Mouse (Mus musculus) embryonic fibroblast, embryonic 13.5 days (primary cell): ENCODE measurements around the gene Dgkh.

ENCODE experiments used
- CTCF ChIP-seq: IDR thresholded peaks from 2 replicates; pipeline ENCODE4 v1.5.1; 2011; ENCODE audit warnings: mild to moderate bottlenecking, control low read depth, low read length, moderate library complexity, borderline replicate concordance; ENCODE audit not compliant: insufficient read depth
- POLR2A ChIP-seq: IDR thresholded peaks from 2 replicates; pipeline ENCODE4 v1.6.1; 2011; ENCODE audit warnings: low read depth, mild to moderate bottlenecking, control low read depth, low read length, moderate library complexity

DNA sequence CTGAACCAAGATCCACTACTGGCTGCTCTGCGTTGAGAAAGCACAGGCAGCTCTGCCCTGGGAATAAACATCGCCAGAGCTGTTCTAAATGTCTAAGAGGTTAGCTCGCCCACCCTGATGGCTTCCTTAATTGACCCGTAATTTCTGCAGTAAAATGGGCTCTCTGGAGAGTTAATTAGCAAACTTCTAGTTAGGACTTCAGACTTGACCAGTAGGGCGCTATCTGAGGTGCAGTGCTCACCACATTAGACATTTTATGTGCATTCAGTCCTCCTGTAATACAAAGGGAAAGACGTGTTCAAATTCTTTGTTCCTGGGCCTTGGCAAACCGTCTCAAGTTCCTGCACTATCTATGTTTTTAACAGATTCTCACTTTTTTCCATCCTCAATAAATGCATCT, 169.4 kb downstream of the Dgkh start:
- no peak for TF ChIP-seq POLR2A
- TF ChIP-seq CTCF, result no peak
